ENCODE assay signal across 9 mouse cellular contexts in the genomic region with DNA sequence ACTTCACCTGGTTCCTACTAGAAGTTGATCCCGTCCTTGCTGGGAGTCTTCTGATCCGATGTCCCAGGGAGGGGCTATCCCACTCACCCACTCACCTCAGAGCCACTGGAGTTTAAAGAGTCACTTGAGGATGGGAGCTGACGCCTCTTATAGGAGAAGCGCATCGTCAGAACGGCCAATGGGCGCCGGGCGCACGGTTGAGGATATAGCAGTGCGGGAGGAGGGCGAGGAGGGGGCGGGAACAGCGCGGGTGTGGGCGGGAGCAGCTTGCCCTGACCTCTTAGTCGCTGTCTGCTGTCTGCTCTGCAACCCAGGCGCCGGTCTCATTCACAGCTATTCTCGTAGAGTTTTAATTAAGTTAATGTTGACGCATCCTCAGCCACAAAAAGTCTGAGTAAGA. TPM values are rescaled to one million over a fixed set of nuclear protein-coding genes. Genes with fewer than 3 reads are reported as not detected.
A peak's percentile ranks its signal among the peaks of the same experiment; 100 is the strongest.
DNase-seq lines count a peak whose midpoint lies in the region; ATAC-seq and TF ChIP-seq lines count a peak whose summit lies in the region.
"Had no signal": no experiment of that assay in that cellular context is flagged by ENCODE, and none has a peak within 500 bp of the region (broad histone marks: within the 10 kb centered on the region; RNA-seq: fewer than 3 reads in every experiment).

No protein-coding gene starts in this region.

- no peak overlapping the region for H3K9ac ChIP-seq in limb, embryonic 14.5 days (ENCODE audit: low read depth, low read length, severe bottlenecking)
- H3K9ac ChIP-seq in stomach, embryonic 14.5 days (replicated peaks; ENCODE audit: low read depth, low read length), result no peak overlapping the region

- no peaks in the 10 kb centered on the region for H3K9me3 ChIP-seq in limb, embryonic 14.5 days (ENCODE audit: control insufficient read depth, low read length)
- no peaks in the 10 kb centered on the region for H3K9me3 ChIP-seq in stomach, embryonic 14.5 days (ENCODE audit: control insufficient read depth, low read depth, low read length)

- no peaks in the 10 kb centered on the region for H3K4me1 ChIP-seq in limb, embryonic 14.5 days (ENCODE audit: control insufficient read depth, insufficient read depth, low read length)
- H3K4me1 ChIP-seq in stomach, embryonic 14.5 days (ENCODE audit: control insufficient read depth, insufficient read depth, low read length), result 0 out of 2 replicates have a peak, but pooled peaks cover 4% of the 10 kb centered on the region

- DNase-seq in CD4-positive, CD25-positive, alpha-beta regulatory T cell, adult 2 months (ENCODE audit: low read depth, low spot score), result peak; percentile 36
- DNase-seq in thymus, postnatal 14 days, result peak; percentile 8
- no peak for DNase-seq in thymus, adult 18-20 months
- DNase-seq in limb, embryonic 14.5 days (ENCODE audit: low spot score), result no peak
- DNase-seq in layer of hippocampus, adult 9-11 months, result no peak
- no peak for DNase-seq in layer of hippocampus, postnatal 14 days (ENCODE audit: low spot score in 2 of 2)

- 3% methylated on average over 20 of the region's 21 CpGs for WGBS in limb, embryonic 14.5 days
- WGBS in stomach, embryonic 14.5 days, result under 1% methylated on average over 21 of the region's 21 CpGs

- no peak for ATAC-seq in CD4-positive, CD25-positive, alpha-beta regulatory T cell, adult 4 months
- no peak for ATAC-seq in limb, embryonic 14.5 days (ENCODE audit: low FRiP score, low read depth)
- ATAC-seq in stomach, embryonic 14.5 days (ENCODE audit: insufficient number of reproducible peaks, insufficient read depth, low FRiP score, low read depth), result peak; percentile 46; the same call in 1 of the 2 replicates

- no peaks in the 10 kb centered on the region for H3K36me3 ChIP-seq in limb, embryonic 14.5 days (ENCODE audit: control insufficient read depth, insufficient read depth, low read length)
- H3K36me3 ChIP-seq in stomach, embryonic 14.5 days (ENCODE audit: control insufficient read depth, insufficient read depth, low read length), result no peaks in the 10 kb centered on the region

- H3K4me3 ChIP-seq in limb, embryonic 14.5 days (replicated peaks; ENCODE audit: low read length), result no peak overlapping the region
- H3K4me3 ChIP-seq in stomach, embryonic 14.5 days (ENCODE audit: low read depth, low read length), result no peak overlapping the region

- H3K4me2 ChIP-seq in limb, embryonic 14.5 days (replicated peaks; ENCODE audit: low read depth, low read length, severe bottlenecking), result peak overlapping the region; percentile 4; the same call in 1 of the 2 replicates
- H3K4me2 ChIP-seq in stomach, embryonic 14.5 days (replicated peaks; ENCODE audit: low read depth, low read length), result peak overlapping the region; percentile 23; the same call in 1 of the 2 replicates

- no peak overlapping the region for H3K27ac ChIP-seq in limb, embryonic 14.5 days (replicated peaks; ENCODE audit: low read depth, low read length)
- no peak overlapping the region for H3K27ac ChIP-seq in stomach, embryonic 14.5 days (ENCODE audit: low read length)

- TF ChIP-seq POLR2A in limb, embryonic 14.5 days (IDR thresholded peaks at IDR 0.05; ENCODE audit: borderline replicate concordance, extremely low read depth, insufficient read depth, insufficient read length), result no peak

- H3K27me3 ChIP-seq in limb, embryonic 14.5 days (ENCODE audit: control insufficient read depth, insufficient read depth, low read length), result 0 out of 2 replicates have a peak, but pooled peaks cover 3% of the 10 kb centered on the region
- no peaks in the 10 kb centered on the region for H3K27me3 ChIP-seq in stomach, embryonic 14.5 days (ENCODE audit: control insufficient read depth, insufficient read depth, low read length)

RNA-seq across cellular contexts. Expression of a gene that starts 5.1 kb away (rescaled TPM):
- polyA plus RNA-seq in CD4-positive, CD25-positive, alpha-beta regulatory T cell, adult 4 months (2017; shearing (Covaris generic)), result under 1 TPM in 1 of 2 experiments, not detected in 1; 0.48 TPM
- polyA plus RNA-seq in limb, embryonic 14.5 days (2012; rRNA removed), result 0.29 TPM in 2 replicates
- 1.1 and 1.6 TPM in 2 replicates for polyA plus RNA-seq in limb, embryonic 14.5 days (2014; fragmentation: Nextera tagmentation; extraction: Ambion mirVana)
- polyA plus RNA-seq in stomach, embryonic 14.5 days (2014; fragmentation: Nextera tagmentation; extraction: Ambion mirVana), result 0.34 TPM in 1 of 2 replicates, not detected in the other
- total RNA-seq in layer of hippocampus, postnatal 14 days (2021), result under 1 TPM; 0.19 to 0.35 TPM
- polyA plus RNA-seq: spleen, adult 2 months had no signal

RNA-seq across cellular contexts. Expression of a gene that starts 27.6 kb away (rescaled TPM):
- 10 to 100 TPM; 20.2 to 25.5 TPM for polyA plus RNA-seq in CD4-positive, CD25-positive, alpha-beta regulatory T cell, adult 4 months (2017; shearing (Covaris generic))
- polyA plus RNA-seq in limb, embryonic 14.5 days (2012; rRNA removed), result 12.2 and 12.8 TPM in 2 replicates
- polyA plus RNA-seq in limb, embryonic 14.5 days (2014; fragmentation: Nextera tagmentation; extraction: Ambion mirVana), result 12.8 and 13.1 TPM in 2 replicates
- 17.6 and 18.4 TPM in 2 replicates for polyA plus RNA-seq in stomach, embryonic 14.5 days (2014; fragmentation: Nextera tagmentation; extraction: Ambion mirVana)
- 10 to 100 TPM; 49.3 to 53.4 TPM for total RNA-seq in layer of hippocampus, postnatal 14 days (2021)

RNA-seq across cellular contexts. Expression of a gene that starts 43.2 kb away (rescaled TPM):
- 10 to 100 TPM; 16.0 to 20.2 TPM for polyA plus RNA-seq in CD4-positive, CD25-positive, alpha-beta regulatory T cell, adult 4 months (2017; shearing (Covaris generic))
- 20.8 and 21.4 TPM in 2 replicates for polyA plus RNA-seq in limb, embryonic 14.5 days (2012; rRNA removed)
- 30.6 and 33.4 TPM in 2 replicates for polyA plus RNA-seq in limb, embryonic 14.5 days (2014; fragmentation: Nextera tagmentation; extraction: Ambion mirVana)
- polyA plus RNA-seq in stomach, embryonic 14.5 days (2014; fragmentation: Nextera tagmentation; extraction: Ambion mirVana), result 35.1 and 37.8 TPM in 2 replicates
- total RNA-seq in layer of hippocampus, postnatal 14 days (2021), result 1 to 10 TPM; 9.0 to 9.1 TPM

RNA-seq across cellular contexts. Expression of a gene that starts 48.2 kb away (rescaled TPM):
- not detected for polyA plus RNA-seq in CD4-positive, CD25-positive, alpha-beta regulatory T cell, adult 4 months (2017; shearing (Covaris generic))
- polyA plus RNA-seq in limb, embryonic 14.5 days (2012; rRNA removed), result 0.21 and 0.22 TPM in 2 replicates
- polyA plus RNA-seq in limb, embryonic 14.5 days (2014; fragmentation: Nextera tagmentation; extraction: Ambion mirVana), result 0.19 and 0.33 TPM in 2 replicates
- 0.77 TPM in 1 of 2 replicates, not detected in the other for polyA plus RNA-seq in stomach, embryonic 14.5 days (2014; fragmentation: Nextera tagmentation; extraction: Ambion mirVana)
- not detected for total RNA-seq in layer of hippocampus, postnatal 14 days (2021)

Comparison
In these comparisons a context has a peak if more than half of its experiments do, and no peak if none do; other contexts are left out.
1. DNase-seq: peak in CD4-positive, CD25-positive, alpha-beta regulatory T cell, adult 2 months (single experiment) and thymus, postnatal 14 days (single experiment); none in thymus, adult 18-20 months (0 of 2), limb, embryonic 14.5 days (single experiment), layer of hippocampus, adult 9-11 months (single experiment) and layer of hippocampus, postnatal 14 days (0 of 2).